In genomic region chr11:19145991-19146390, GRCm38 (mm10) we compare ENCODE assay signal across 21 mouse cellular contexts.
"Had no signal": no experiment of that assay in that cellular context is flagged by ENCODE, and none has a peak within 500 bp of the region (broad histone marks: within the 10 kb centered on the region; RNA-seq: fewer than 3 reads in every experiment).

No protein-coding gene starts in this region.

- H3K9ac ChIP-seq: limb, embryonic 12.5 days; limb, embryonic 15.5 days; liver, embryonic 14.5 days; liver, postnatal 0 days; lung, embryonic 14.5 days; midbrain, embryonic 13.5 days; neural tube, embryonic 13.5 days; stomach, embryonic 15.5 days had no signal

- H3K36me3 ChIP-seq: limb, embryonic 12.5 days; limb, embryonic 15.5 days; midbrain, embryonic 10.5 days; midbrain, embryonic 13.5 days; neural tube, embryonic 13.5 days; stomach, embryonic 15.5 days had no signal

- H3K4me1 ChIP-seq: limb, embryonic 12.5 days; megakaryocyte, embryonic 14.5 days; midbrain, embryonic 10.5 days; midbrain, embryonic 13.5 days; stomach, embryonic 15.5 days had no signal

- DNase-seq: left cerebral cortex, postnatal 4 days; liver, postnatal 0 days; lung, embryonic 14.5 days; retina, postnatal 1 day; right cerebral cortex, postnatal 25 days; spleen, adult 18-20 months; thymus, postnatal 25 days had no signal

- H3K4me2 ChIP-seq: limb, embryonic 12.5 days; limb, embryonic 15.5 days; liver, embryonic 11.5 days; lung, embryonic 14.5 days; midbrain, embryonic 13.5 days; neural tube, embryonic 13.5 days; stomach, embryonic 15.5 days had no signal

- H3K4me3 ChIP-seq: limb, embryonic 12.5 days; limb, embryonic 15.5 days; megakaryocyte, embryonic 14.5 days; midbrain, embryonic 10.5 days; midbrain, embryonic 13.5 days; myocyte; neural tube, embryonic 13.5 days; stomach, embryonic 15.5 days had no signal

- H3K27me3 ChIP-seq: limb, embryonic 12.5 days; limb, embryonic 15.5 days; megakaryocyte, embryonic 14.5 days; midbrain, embryonic 13.5 days; neural tube, embryonic 13.5 days; stomach, embryonic 15.5 days had no signal

- H3K27ac ChIP-seq: limb, embryonic 12.5 days; limb, embryonic 15.5 days; liver, embryonic 14.5 days; macrophage; midbrain, embryonic 10.5 days; midbrain, embryonic 13.5 days; neural tube, embryonic 13.5 days; stomach, embryonic 15.5 days had no signal

- H3K9me3 ChIP-seq: limb, embryonic 12.5 days; limb, embryonic 15.5 days; megakaryocyte, embryonic 14.5 days; midbrain, embryonic 10.5 days; midbrain, embryonic 13.5 days; neural tube, embryonic 13.5 days; stomach, embryonic 15.5 days had no signal

- ATAC-seq: intestine, postnatal 0 days; liver, postnatal 0 days; lung, postnatal 0 days; midbrain, embryonic 13.5 days; midbrain, embryonic 16.5 days had no signal
